Mouse (Mus musculus): ENCODE data around the gene Klhdc1. TPM values are rescaled to one million over a fixed set of nuclear protein-coding genes. Genes with fewer than 3 reads are reported as not detected.

Klhdc1 gene
- polyA plus RNA-seq, 2 experiments, result 3.3 to 3.6 TPM

DNA sequence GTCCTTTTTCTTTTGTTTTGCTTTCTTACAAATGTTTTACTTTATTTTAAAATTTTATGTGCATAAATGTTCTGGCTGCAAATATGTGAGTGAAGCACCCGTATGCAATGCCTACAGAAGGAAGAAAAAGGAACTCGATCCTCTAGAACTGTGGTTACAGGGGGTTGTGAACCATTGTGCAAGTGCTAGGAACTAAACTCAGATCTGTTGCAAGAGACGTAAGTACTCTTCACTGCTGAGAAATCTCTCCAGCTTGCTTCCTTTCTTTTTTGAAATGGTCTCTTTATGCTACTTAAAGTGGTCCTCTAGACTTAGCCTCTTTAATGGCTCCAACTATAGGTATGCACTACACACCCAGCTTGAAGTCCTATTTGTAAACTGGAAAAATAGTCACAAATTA is 90.2 kb downstream of the Klhdc1 start:
- no peaks in the 10 kb centered on the region for H3K9me3 ChIP-seq (ENCODE audit: control insufficient read depth, low read length)
- no peaks in the 10 kb centered on the region for H3K27me3 ChIP-seq (ENCODE audit: control insufficient read depth, insufficient read depth, low read length)
- no peak overlapping the region for H3K4me3 ChIP-seq (ENCODE audit: insufficient read depth in 1 of 2, low read depth in 2 of 2, low read length in 2 of 2)
- H3K4me1 ChIP-seq (replicated peaks; ENCODE audit: control insufficient read depth in 2 of 2, insufficient read depth in 2 of 2, low read length in 1 of 2), result no peaks in the 10 kb centered on the region
- ATAC-seq (ENCODE audit: insufficient read depth), result no peak
- TF ChIP-seq CTCF (IDR thresholded peaks at IDR 0.05; ENCODE audit: low read depth) (no peak), EP300 (IDR thresholded peaks at IDR 0.05; ENCODE audit: low read depth) (no peak)
- DNase-seq (ENCODE audit: low read depth in 3 of 3, low spot score in 3 of 3), result no peak
- peaks cover 25% of the 10 kb centered on the region for H3K36me3 ChIP-seq (replicated peaks; ENCODE audit: control insufficient read depth, insufficient read depth, low read depth)
- no peak overlapping the region for H3K4me2 ChIP-seq (ENCODE audit: low read depth)
- no peak overlapping the region for H3K27ac ChIP-seq
- no peak overlapping the region for H3K9ac ChIP-seq (replicated peaks)
- WGBS (ENCODE audit: insufficient replicate concordance), result 82% methylated on average over 3 of the region's 3 CpGs

DNA sequence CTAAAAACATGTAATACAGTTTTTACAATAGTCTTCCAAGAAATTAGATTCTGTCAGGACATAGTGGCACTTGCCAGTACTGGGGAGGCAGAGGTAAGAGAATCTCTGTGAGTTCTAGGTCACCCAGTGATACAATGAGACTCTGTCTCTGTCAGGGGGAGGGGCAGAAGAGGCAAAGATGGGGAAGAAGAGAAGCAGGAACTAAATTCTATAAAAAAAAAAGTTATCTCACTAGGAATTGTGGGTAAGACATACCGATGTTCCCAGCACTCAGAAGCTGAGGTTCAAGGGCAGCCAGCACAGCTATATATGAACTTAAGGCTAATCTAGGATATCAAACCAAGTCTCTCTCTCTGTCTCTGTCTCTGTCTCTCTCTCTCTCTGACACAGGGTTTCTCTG is 91.2 kb downstream of the Klhdc1 start:
- DNase-seq (ENCODE audit: low read depth in 3 of 3, low spot score in 3 of 3) (no peak), ATAC-seq (ENCODE audit: insufficient read depth) (no peak)
- no peaks in the 10 kb centered on the region for H3K4me1 ChIP-seq (replicated peaks; ENCODE audit: control insufficient read depth in 2 of 2, insufficient read depth in 2 of 2, low read length in 1 of 2)
- TF ChIP-seq CTCF (IDR thresholded peaks at IDR 0.05; ENCODE audit: low read depth), result no peak
- TF ChIP-seq EP300 (IDR thresholded peaks at IDR 0.05; ENCODE audit: low read depth), result no peak
- no peak overlapping the region for H3K4me2 ChIP-seq (ENCODE audit: low read depth)
- no peaks in the 10 kb centered on the region for H3K27me3 ChIP-seq (ENCODE audit: control insufficient read depth, insufficient read depth, low read length)
- H3K9me3 ChIP-seq (ENCODE audit: control insufficient read depth, low read length), result no peaks in the 10 kb centered on the region
- no peak overlapping the region for H3K9ac ChIP-seq (replicated peaks)
- WGBS (ENCODE audit: insufficient replicate concordance), result 46% methylated on average over 1 of the region's 1 CpGs
- H3K4me3 ChIP-seq (ENCODE audit: insufficient read depth in 1 of 2, low read depth in 2 of 2, low read length in 2 of 2), result no peak overlapping the region
- H3K36me3 ChIP-seq (replicated peaks; ENCODE audit: control insufficient read depth, insufficient read depth, low read depth), result peaks cover 26% of the 10 kb centered on the region
- no peak overlapping the region for H3K27ac ChIP-seq

DNA sequence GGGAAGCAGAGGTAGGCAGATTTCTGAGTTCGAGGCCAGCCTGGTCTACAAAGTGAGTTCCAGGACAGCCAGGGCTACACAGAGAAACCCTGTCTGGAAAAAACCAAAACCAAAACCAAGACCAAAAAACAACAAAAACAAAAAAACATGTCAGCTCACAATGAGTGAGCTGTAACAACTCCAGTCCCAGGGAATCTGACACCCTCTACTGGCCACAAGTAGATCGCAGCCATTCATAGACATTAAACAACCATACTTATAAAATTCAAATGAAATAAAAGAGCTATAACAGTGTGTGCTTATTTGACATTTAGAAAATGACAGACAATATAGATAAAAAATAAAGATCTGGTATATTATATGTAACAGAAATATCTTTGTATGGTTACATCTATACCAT is 92.6 kb downstream of the Klhdc1 start:
- peak; percentile 72 for TF ChIP-seq CTCF (IDR thresholded peaks at IDR 0.05; ENCODE audit: low read depth)
- TF ChIP-seq EP300 (IDR thresholded peaks at IDR 0.05; ENCODE audit: low read depth), result no peak
- 69% methylated on average over 2 of the region's 2 CpGs for WGBS (ENCODE audit: insufficient replicate concordance)
- Histone ChIP-seq H3K4me2 (ENCODE audit: low read depth) (no peak overlapping the region), H3K4me3 (ENCODE audit: insufficient read depth in 1 of 2, low read depth in 2 of 2, low read length in 2 of 2) (no peak overlapping the region), H3K9me3 (ENCODE audit: control insufficient read depth, low read length) (no peaks in the 10 kb centered on the region), H3K27me3 (ENCODE audit: control insufficient read depth, insufficient read depth, low read length) (no peaks in the 10 kb centered on the region), H3K9ac (replicated peaks) (no peak overlapping the region), H3K36me3 (replicated peaks; ENCODE audit: control insufficient read depth, insufficient read depth, low read depth) (peaks cover 29% of the 10 kb centered on the region), H3K27ac (no peak overlapping the region), H3K4me1 (replicated peaks; ENCODE audit: control insufficient read depth in 2 of 2, insufficient read depth in 2 of 2, low read length in 1 of 2) (no peaks in the 10 kb centered on the region)
- ATAC-seq (ENCODE audit: insufficient read depth), result no peak
- peak in 1 of 3 experiments; percentile 41 for DNase-seq (ENCODE audit: low read depth in 3 of 3, low spot score in 3 of 3)

Other genes with a start within 250 kb of the Klhdc1 start
- gene Rps29, start 82.0 kb upstream of the Klhdc1 start, polyA plus RNA-seq (2012; rRNA removed), result 977 and 1,778 TPM in 2 replicates
- 1,444 and 1,541 TPM in 2 replicates for gene Rps29, start 82.0 kb upstream of the Klhdc1 start, polyA plus RNA-seq (2014; fragmentation: Nextera tagmentation; extraction: Ambion mirVana)
- 8.9 and 11.1 TPM in 2 replicates for gene Lrr1, start 72.4 kb upstream of the Klhdc1 start, polyA plus RNA-seq (2012; rRNA removed)
- gene Lrr1, start 72.4 kb upstream of the Klhdc1 start, polyA plus RNA-seq (2014; fragmentation: Nextera tagmentation; extraction: Ambion mirVana), result 21.3 and 22.9 TPM in 2 replicates
- 286 and 515 TPM in 2 replicates for gene Rpl36al, start 57.1 kb upstream of the Klhdc1 start, polyA plus RNA-seq (2012; rRNA removed)
- 614 and 643 TPM in 2 replicates for gene Rpl36al, start 57.1 kb upstream of the Klhdc1 start, polyA plus RNA-seq (2014; fragmentation: Nextera tagmentation; extraction: Ambion mirVana)
- gene Mgat2, start 57.0 kb upstream of the Klhdc1 start, polyA plus RNA-seq (2012; rRNA removed), result 9.2 and 11.0 TPM in 2 replicates
- 23.3 and 24.1 TPM in 2 replicates for gene Mgat2, start 57.0 kb upstream of the Klhdc1 start, polyA plus RNA-seq (2014; fragmentation: Nextera tagmentation; extraction: Ambion mirVana)
- gene Gm49383, start 44.1 kb upstream of the Klhdc1 start, polyA plus RNA-seq (2012; rRNA removed), result 4.9 TPM in 2 replicates
- gene Gm49383, start 44.1 kb upstream of the Klhdc1 start, polyA plus RNA-seq (2014; fragmentation: Nextera tagmentation; extraction: Ambion mirVana), result 15.7 and 19.1 TPM in 2 replicates
- 2.8 TPM in 2 replicates for gene Dnaaf2, start 42.7 kb upstream of the Klhdc1 start, polyA plus RNA-seq (2012; rRNA removed)
- 2.9 TPM in 2 replicates for gene Dnaaf2, start 42.7 kb upstream of the Klhdc1 start, polyA plus RNA-seq (2014; fragmentation: Nextera tagmentation; extraction: Ambion mirVana)
- gene Gm49384, start 36.9 kb upstream of the Klhdc1 start, polyA plus RNA-seq (2012; rRNA removed), result 1.2 and 8.0 TPM in 2 replicates
- 16.3 and 17.4 TPM in 2 replicates for gene Gm49384, start 36.9 kb upstream of the Klhdc1 start, polyA plus RNA-seq (2014; fragmentation: Nextera tagmentation; extraction: Ambion mirVana)
- gene Pole2, start 13.0 kb upstream of the Klhdc1 start, polyA plus RNA-seq (2012; rRNA removed), result 18.9 and 25.6 TPM in 2 replicates
- gene Pole2, start 13.0 kb upstream of the Klhdc1 start, polyA plus RNA-seq (2014; fragmentation: Nextera tagmentation; extraction: Ambion mirVana), result 25.8 and 28.3 TPM in 2 replicates
- gene Klhdc2, start 55.5 kb downstream of the Klhdc1 start, polyA plus RNA-seq (2012; rRNA removed), result 28.8 and 43.4 TPM in 2 replicates
- gene Klhdc2, start 55.5 kb downstream of the Klhdc1 start, polyA plus RNA-seq (2014; fragmentation: Nextera tagmentation; extraction: Ambion mirVana), result 84.9 and 92.3 TPM in 2 replicates
- 5.2 and 11.1 TPM in 2 replicates for gene Nemf, start 116.0 kb downstream of the Klhdc1 start, polyA plus RNA-seq (2012; rRNA removed)
- 33.7 and 35.4 TPM in 2 replicates for gene Nemf, start 116.0 kb downstream of the Klhdc1 start, polyA plus RNA-seq (2014; fragmentation: Nextera tagmentation; extraction: Ambion mirVana)
- 41.3 and 45.8 TPM in 2 replicates for gene Arf6, start 131.0 kb downstream of the Klhdc1 start, polyA plus RNA-seq (2012; rRNA removed)
- gene Arf6, start 131.0 kb downstream of the Klhdc1 start, polyA plus RNA-seq (2014; fragmentation: Nextera tagmentation; extraction: Ambion mirVana), result 35.7 and 39.6 TPM in 2 replicates
- gene Gm9887, start 131.3 kb downstream of the Klhdc1 start, polyA plus RNA-seq (2012; rRNA removed), result 0.20 and 0.23 TPM in 2 replicates
- gene Gm9887, start 131.3 kb downstream of the Klhdc1 start, polyA plus RNA-seq (2014; fragmentation: Nextera tagmentation; extraction: Ambion mirVana), result 0.40 and 1.0 TPM in 2 replicates